Mouse (Mus musculus) midbrain, postnatal 0 days (tissue): ENCODE results near the gene Vmn2r98. TPM values are rescaled to one million over a fixed set of nuclear protein-coding genes. Genes with fewer than 3 reads are reported as not detected.
"Not testable (repeated sequence)": the region's sequence is repeated elsewhere in the genome, so short reads cannot be mapped to it uniquely, and the experiment has no call there.

Experiments used
- ATAC-seq: fragments of 200-750 bp; cut with Nextera tagmentation; 2 replicates; pipeline ENCODE4 v1.8.0; 2017; ENCODE audit warnings: moderate number of reproducible peaks, mild to moderate bottlenecking, moderate TSS enrichment, moderate library complexity; ENCODE audit not compliant: low FRiP score
- DNase-seq: peaks from one replicate; pipeline ENCODE4 v3.0.0-alpha.2; 2015; ENCODE audit warnings: low spot score
- H3K27ac ChIP-seq: fragments of 300-500 bp; sonication (generic); 2 replicates; pipeline ENCODE4 v1.5.1; 2014; ENCODE audit warnings: low read depth, mild to moderate bottlenecking, low read length, mixed read lengths
- H3K27me3 ChIP-seq: fragments of 300-500 bp; sonication (generic); 2 replicates; pipeline ENCODE4 v1.6.1; 2014; ENCODE audit warnings: low read length, control low read depth, mixed read lengths; ENCODE audit not compliant: insufficient read depth
- H3K36me3 ChIP-seq: fragments of 300-500 bp; sonication (generic); 2 replicates; pipeline ENCODE4 v1.6.1; 2014; ENCODE audit warnings: low read length, control low read depth, mixed read lengths; ENCODE audit not compliant: insufficient read depth
- H3K4me1 ChIP-seq: fragments of 300-500 bp; sonication (generic); 2 replicates; pipeline ENCODE4 v1.6.1; 2014; ENCODE audit warnings: mild to moderate bottlenecking, control low read depth, antibody characterized with exemption, low read length, mixed read lengths; ENCODE audit not compliant: insufficient read depth
- H3K4me2 ChIP-seq: fragments of 300-500 bp; sonication (generic); 2 replicates; pipeline ENCODE4 v1.6.1; 2014; ENCODE audit warnings: low read depth, mild to moderate bottlenecking, low read length, mixed read lengths; ENCODE audit not compliant: poor library complexity, severe bottlenecking
- H3K4me3 ChIP-seq: fragments of 300-500 bp; sonication (generic); 2 replicates; pipeline ENCODE4 v1.5.1; 2014; ENCODE audit warnings: low read depth, mild to moderate bottlenecking, low read length, moderate library complexity
- H3K9ac ChIP-seq: fragments of 300-500 bp; sonication (generic); replicated peaks from 2 replicates; pipeline ENCODE4 v1.6.1; 2014; ENCODE audit warnings: mild to moderate bottlenecking, low read length, moderate library complexity, mixed read lengths; ENCODE audit not compliant: poor library complexity, severe bottlenecking
- H3K9me3 ChIP-seq: fragments of 300-500 bp; sonication (generic); 2 replicates; pipeline ENCODE4 v1.6.1; 2016; ENCODE audit warnings: low read length, control low read depth
- CTCF ChIP-seq: IDR thresholded peaks from 2 replicates; pipeline ENCODE4 v1.5.1; 2016; ENCODE audit warnings: antibody characterized with exemption, mild to moderate bottlenecking
- WGBS: fragments of 180-500 bp; shearing (Covaris S2); extraction: QIAGEN DNeasy Blood & Tissue Kit; methylation state at CpG from one replicate; pipeline ENCODE4 v1.1.7; 2014; 5-methylcytosine and 5-hydroxymethylcytosine counted together
- polyA plus RNA-seq: library from polyadenylated mRNA; unstranded; fragments of >200 nt; fragmentation: Nextera tagmentation; extraction: Ambion mirVana; gene quantifications from 2 replicates; pipeline ENCODE4 v1.2.1, GENCODE M21; 2015
- total RNA-seq: library from RNA; depleted of rRNA; stranded (reverse); fragments of >200 nt; gene quantifications from 2 replicates; pipeline ENCODE4 v1.2.3, GENCODE M21; 2014; rRNA removed

Vmn2r98 gene
- not detected in 2 replicates for total RNA-seq
- polyA plus RNA-seq, result not detected in 2 replicates

- not testable (repeated sequence) for ATAC-seq, H3K27ac ChIP-seq, DNase-seq, H3K4me1 ChIP-seq, H3K9me3 ChIP-seq, H3K4me2 ChIP-seq, H3K4me3 ChIP-seq, H3K9ac ChIP-seq, H3K27me3 ChIP-seq, H3K36me3 ChIP-seq
Measured at GRCm38 (mm10) chr17:19053160-19053559, at the start of gene Vmn2r98. TSS of gene Vmn2r98 (plus strand) at chr17:19053460.

- WGBS, result 63% methylated on average over 1 of the region's 1 CpGs
- not testable (repeated sequence) for H3K4me1 ChIP-seq, H3K4me3 ChIP-seq, H3K27me3 ChIP-seq, H3K4me2 ChIP-seq, H3K9ac ChIP-seq, H3K27ac ChIP-seq, DNase-seq, H3K36me3 ChIP-seq, ATAC-seq
- peaks cover 33% of the 10 kb centered on the region; the same call in 1 of the 2 replicates for H3K9me3 ChIP-seq
Measured at GRCm38 (mm10) chr17:19031441-19031840, 21.8 kb upstream of the Vmn2r98 start.

GRCm38 (mm10) chr17:19031962-19032361, 21.3 kb upstream of the Vmn2r98 start:
- no peak overlapping the region for H3K4me2 ChIP-seq
- WGBS, result 62% methylated on average over 2 of the region's 2 CpGs
- H3K9me3 ChIP-seq, result peaks cover 34% of the 10 kb centered on the region; the same call in 1 of the 2 replicates
- H3K4me3 ChIP-seq, result no peak overlapping the region
- H3K9ac ChIP-seq, result no peak overlapping the region
- H3K36me3 ChIP-seq, result no peaks in the 10 kb centered on the region
- no peak for TF ChIP-seq CTCF
- no peaks in the 10 kb centered on the region for H3K4me1 ChIP-seq
- DNase-seq (no peak), ATAC-seq (no peak)
- H3K27ac ChIP-seq, result no peak overlapping the region
- no peaks in the 10 kb centered on the region for H3K27me3 ChIP-seq

- DNase-seq (no peak), ATAC-seq (no peak)
- no peak for TF ChIP-seq CTCF
- no peaks in the 10 kb centered on the region for H3K36me3 ChIP-seq
- H3K9ac ChIP-seq, result no peak overlapping the region
- no peak overlapping the region for H3K4me3 ChIP-seq
- peaks cover 38% of the 10 kb centered on the region; the same call in 1 of the 2 replicates for H3K9me3 ChIP-seq
- H3K27me3 ChIP-seq, result no peaks in the 10 kb centered on the region
- 64% methylated on average over 3 of the region's 3 CpGs for WGBS
- no peak overlapping the region for H3K4me2 ChIP-seq
- no peak overlapping the region for H3K27ac ChIP-seq
- no peaks in the 10 kb centered on the region for H3K4me1 ChIP-seq
Measured at GRCm38 (mm10) chr17:19032721-19033120, 20.5 kb upstream of the Vmn2r98 start.

Other genes starting within 250 kb of the Vmn2r98 start
- not detected in 2 replicates for gene Vmn2r97, start 139.2 kb upstream of the Vmn2r98 start, total RNA-seq
- gene Vmn2r97, start 139.2 kb upstream of the Vmn2r98 start, polyA plus RNA-seq, result not detected in 2 replicates